Mouse (Mus musculus): ENCODE results near the gene Ip6k1.

DNA sequence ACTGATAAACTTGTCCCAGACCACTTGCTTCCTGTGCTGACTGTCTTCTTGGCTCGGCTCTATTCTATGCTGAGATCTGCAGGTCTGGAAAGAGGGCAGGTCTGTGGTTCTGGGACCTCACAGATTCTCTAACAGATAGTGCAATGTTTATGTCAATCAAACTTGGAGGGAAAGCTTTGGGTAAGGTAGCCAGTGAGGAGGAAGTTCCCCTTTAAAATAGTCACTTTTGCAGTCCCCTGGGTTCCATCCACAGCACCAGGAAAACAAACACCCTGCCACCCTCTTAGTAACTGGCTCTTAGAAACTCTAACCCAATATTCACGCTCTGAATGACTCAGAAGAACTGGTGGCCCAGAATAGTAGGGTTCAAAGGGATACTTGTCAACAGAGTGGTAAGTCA, 7.8 kb upstream of the Ip6k1 start:
- no peak for TF ChIP-seq CTCF (conservative IDR thresholded peaks at IDR 0.05; ENCODE audit: insufficient read depth, insufficient read length, low read depth, low read length)
- no peak for TF ChIP-seq POLR2A (IDR thresholded peaks at IDR 0.05; ENCODE audit: low read depth, low read length)
